Mouse (Mus musculus) neutrophil, adult 5-6 weeks (primary cell): ENCODE data around the gene Hist1h2bb. TPM values are rescaled to one million over a fixed set of nuclear protein-coding genes. Genes with fewer than 3 reads are reported as not detected.

Experiments used
- total RNA-seq: library from RNA; stranded (forward); fragments of 200-1000 nt; gene quantifications from 2 replicates; pipeline ENCODE4 v1.2.3, GENCODE M21; 2017

The Hist1h2bb gene
- total RNA-seq, 1 experiment from 2014 or later = 77.7 TPM

Other genes with a start within 250 kb of the Hist1h2bb start
- 161 and 193 TPM in 2 replicates for gene Hist1h4h, start 215.7 kb upstream of the Hist1h2bb start, total RNA-seq
- gene Hist1h2af, start 212.8 kb upstream of the Hist1h2bb start, total RNA-seq = 3.5 and 5.0 TPM in 2 replicates
- not detected in 2 replicates for gene Hist1h3g, start 211.3 kb upstream of the Hist1h2bb start, total RNA-seq
- 5.8 and 6.4 TPM in 2 replicates for gene Hist1h2bh, start 203.3 kb upstream of the Hist1h2bb start, total RNA-seq
- 21.9 and 24.1 TPM in 2 replicates for gene Hist1h3f, start 202.7 kb upstream of the Hist1h2bb start, total RNA-seq
- 15.2 and 27.6 TPM in 2 replicates for gene Hist1h4f, start 195.1 kb upstream of the Hist1h2bb start, total RNA-seq
- gene Hist1h1d, start 193.5 kb upstream of the Hist1h2bb start, total RNA-seq = 28.5 and 28.7 TPM in 2 replicates
- 50.8 and 54.4 TPM in 2 replicates for gene Hist1h3e, start 184.4 kb upstream of the Hist1h2bb start, total RNA-seq
- 13.6 and 18.3 TPM in 2 replicates for gene Hist1h2ae, start 175.5 kb upstream of the Hist1h2bb start, total RNA-seq
- 97.4 and 145 TPM in 2 replicates for gene Hist1h2bg, start 175.3 kb upstream of the Hist1h2bb start, total RNA-seq
- gene Hist1h2bf, start 172.5 kb upstream of the Hist1h2bb start, total RNA-seq = 32.7 and 52.5 TPM in 2 replicates
- gene Hist1h2ad, start 172.4 kb upstream of the Hist1h2bb start, total RNA-seq = 33.4 and 78.8 TPM in 2 replicates
- gene Hist1h3d, start 171.0 kb upstream of the Hist1h2bb start, total RNA-seq = 12.9 and 13.3 TPM in 2 replicates
- 92.3 and 119 TPM in 2 replicates for gene Hist1h4d, start 165.1 kb upstream of the Hist1h2bb start, total RNA-seq
- gene Hist1h2be, start 125.6 kb upstream of the Hist1h2bb start, total RNA-seq = 83.4 and 97.3 TPM in 2 replicates
- gene Hist1h1e, start 124.2 kb upstream of the Hist1h2bb start, total RNA-seq = 201 and 211 TPM in 2 replicates
- gene Hist1h2ac, start 62.8 kb upstream of the Hist1h2bb start, total RNA-seq = 18.7 and 20.1 TPM in 2 replicates
- 139 and 146 TPM in 2 replicates for gene Hist1h2bc, start 62.5 kb upstream of the Hist1h2bb start, total RNA-seq
- gene Hist1h1t, start 50.9 kb upstream of the Hist1h2bb start, total RNA-seq = 2.2 TPM in 1 of 2 replicates, not detected in the other
- gene Hist1h4c, start 48.3 kb upstream of the Hist1h2bb start, total RNA-seq = 116 and 135 TPM in 2 replicates
- gene Hfe, start 35.9 kb upstream of the Hist1h2bb start, total RNA-seq = 4.8 and 5.0 TPM in 2 replicates
- 712 and 764 TPM in 2 replicates for gene Hist1h1c, start 7.9 kb upstream of the Hist1h2bb start, total RNA-seq
- gene Hist1h3c, start 1.1 kb upstream of the Hist1h2bb start, total RNA-seq = 4.8 TPM in 1 of 2 replicates, not detected in the other
- 24.9 and 28.2 TPM in 2 replicates for gene Hist1h2ab, start 4.4 kb downstream of the Hist1h2bb start, total RNA-seq
- 1.2 TPM in 1 of 2 replicates, not detected in the other for gene Hist1h3b, start 5.5 kb downstream of the Hist1h2bb start, total RNA-seq
- 9.3 and 36.7 TPM in 2 replicates for gene Hist1h4b, start 10.3 kb downstream of the Hist1h2bb start, total RNA-seq
- 30.0 and 55.5 TPM in 2 replicates for gene Hist1h4a, start 14.5 kb downstream of the Hist1h2bb start, total RNA-seq
- 38.6 and 45.9 TPM in 2 replicates for gene Hist1h3a, start 15.7 kb downstream of the Hist1h2bb start, total RNA-seq
- 74.8 and 84.1 TPM in 2 replicates for gene Hist1h1a, start 16.9 kb downstream of the Hist1h2bb start, total RNA-seq
- not detected in 2 replicates for gene Trim38, start 23.2 kb downstream of the Hist1h2bb start, total RNA-seq
- gene Slc17a2, start 60.3 kb downstream of the Hist1h2bb start, total RNA-seq = not detected in 2 replicates
- gene Slc17a3, start 92.7 kb downstream of the Hist1h2bb start, total RNA-seq = not detected in 2 replicates
- not detected in 2 replicates for gene Slc17a1, start 121.0 kb downstream of the Hist1h2bb start, total RNA-seq
- gene Slc17a4, start 168.3 kb downstream of the Hist1h2bb start, total RNA-seq = not detected in 2 replicates
- gene Hist1h2ba, start 187.4 kb downstream of the Hist1h2bb start, total RNA-seq = not detected in 2 replicates
- gene Hist1h2aa, start 187.7 kb downstream of the Hist1h2bb start, total RNA-seq = not detected in 2 replicates
- gene Scgn, start 244.5 kb downstream of the Hist1h2bb start, total RNA-seq = not detected in 2 replicates